Comparison of ENCODE assay signal across 22 mouse cellular contexts in genomic region chr12:106572956-106573355, GRCm38 (mm10).
A peak's percentile ranks its signal among the peaks of the same experiment; 100 is the strongest.
DNase-seq lines count a peak whose midpoint lies in the region; ATAC-seq lines count a peak whose summit lies in the region.
"Had no signal": no experiment of that assay in that cellular context is flagged by ENCODE, and none has a peak within 500 bp of the region (broad histone marks: within the 10 kb centered on the region; RNA-seq: fewer than 3 reads in every experiment).

No protein-coding gene starts in this region.

- no peaks in the 10 kb centered on the region for H3K9me3 ChIP-seq in forebrain, embryonic 11.5 days (ENCODE audit: control insufficient read depth, low read length)
- H3K9me3 ChIP-seq: embryonic facial prominence, embryonic 12.5 days; embryonic facial prominence, embryonic 15.5 days; forebrain, embryonic 12.5 days; forebrain, embryonic 15.5 days; heart, embryonic 13.5 days; hindbrain, embryonic 12.5 days; hindbrain, embryonic 15.5 days had no signal

- no peak overlapping the region for H3K4me3 ChIP-seq in forebrain, embryonic 11.5 days (ENCODE audit: low read depth, low read length)
- H3K4me3 ChIP-seq: embryonic facial prominence, embryonic 12.5 days; embryonic facial prominence, embryonic 15.5 days; forebrain, embryonic 12.5 days; forebrain, embryonic 15.5 days; heart, embryonic 13.5 days; hindbrain, embryonic 12.5 days; hindbrain, embryonic 15.5 days had no signal

- ATAC-seq in forebrain, embryonic 11.5 days (replicated peaks; ENCODE audit: low FRiP score), result no peak
- ATAC-seq: activated CD4-positive, CD25-positive, alpha-beta regulatory T cell, adult 4 months; forebrain, embryonic 15.5 days had no signal

- H3K4me2 ChIP-seq in forebrain, embryonic 11.5 days (ENCODE audit: low read depth, low read length, severe bottlenecking), result no peak overlapping the region
- H3K4me2 ChIP-seq: embryonic facial prominence, embryonic 12.5 days; embryonic facial prominence, embryonic 15.5 days; forebrain, embryonic 12.5 days; forebrain, embryonic 15.5 days; heart, embryonic 13.5 days; hindbrain, embryonic 12.5 days; hindbrain, embryonic 15.5 days had no signal

- no peaks in the 10 kb centered on the region for H3K36me3 ChIP-seq in forebrain, embryonic 11.5 days (ENCODE audit: control insufficient read depth, insufficient read depth, low read length)
- H3K36me3 ChIP-seq: embryonic facial prominence, embryonic 12.5 days; embryonic facial prominence, embryonic 15.5 days; forebrain, embryonic 12.5 days; forebrain, embryonic 15.5 days; heart, embryonic 13.5 days; hindbrain, embryonic 12.5 days; hindbrain, embryonic 15.5 days had no signal

- peak; percentile 46 for DNase-seq in heart, adult 11 months
- DNase-seq in heart, adult 9 months (ENCODE audit: low spot score in 2 of 2), result no peak
- DNase-seq in thymus, postnatal 0 days (ENCODE audit: low spot score), result peak; percentile 76
- DNase-seq in thymus, postnatal 25 days, result peak; percentile 69
- no peak for DNase-seq in right cerebral cortex, postnatal 4 days
- no peak for DNase-seq in left cerebral cortex, postnatal 10 days (ENCODE audit: extremely low spot score in 1 of 2, low spot score in 2 of 2)
- DNase-seq in forebrain, embryonic 11.5 days (ENCODE audit: low spot score), result no peak
- DNase-seq: adrenal gland, adult 8-10 months; adrenal gland, postnatal 25 days; cerebellum, adult 18-20 months; cerebellum, adult 9-10 months; cerebellum, postnatal 14 days; gastrocnemius, postnatal 10 days; gastrocnemius, postnatal 36 days had no signal

- H3K27ac ChIP-seq in forebrain, embryonic 11.5 days (ENCODE audit: low read depth, low read length), result no peak overlapping the region
- H3K27ac ChIP-seq: embryonic facial prominence, embryonic 12.5 days; embryonic facial prominence, embryonic 15.5 days; forebrain, embryonic 12.5 days; forebrain, embryonic 15.5 days; heart, embryonic 13.5 days; hindbrain, embryonic 12.5 days; hindbrain, embryonic 15.5 days had no signal

- 88% methylated on average over 5 of the region's 5 CpGs for WGBS in forebrain, embryonic 11.5 days

- no peak overlapping the region for H3K9ac ChIP-seq in forebrain, embryonic 11.5 days (ENCODE audit: low read length)
- H3K9ac ChIP-seq: embryonic facial prominence, embryonic 12.5 days; embryonic facial prominence, embryonic 15.5 days; forebrain, embryonic 12.5 days; forebrain, embryonic 15.5 days; heart, embryonic 13.5 days; hindbrain, embryonic 12.5 days; hindbrain, embryonic 15.5 days had no signal

- intact Hi-C loops in left cerebral cortex, postnatal 10 days (cut with DNase I), result no loop called here

- no peaks in the 10 kb centered on the region for H3K4me1 ChIP-seq in forebrain, embryonic 11.5 days (replicated peaks; ENCODE audit: control insufficient read depth, insufficient read depth, low read length)
- H3K4me1 ChIP-seq: embryonic facial prominence, embryonic 12.5 days; embryonic facial prominence, embryonic 15.5 days; forebrain, embryonic 12.5 days; forebrain, embryonic 15.5 days; heart, embryonic 13.5 days; hindbrain, embryonic 12.5 days; hindbrain, embryonic 15.5 days had no signal

- H3K27me3 ChIP-seq in forebrain, embryonic 11.5 days (ENCODE audit: control insufficient read depth, insufficient read depth, low read length), result no peaks in the 10 kb centered on the region
- H3K27me3 ChIP-seq: embryonic facial prominence, embryonic 12.5 days; embryonic facial prominence, embryonic 15.5 days; forebrain, embryonic 12.5 days; forebrain, embryonic 15.5 days; heart, embryonic 13.5 days; hindbrain, embryonic 15.5 days had no signal

Comparison
In these comparisons a context has a peak if more than half of its experiments do, and no peak if none do; other contexts are left out.
1. DNase-seq: peak in heart, adult 11 months (single experiment), thymus, postnatal 0 days (single experiment) and thymus, postnatal 25 days (single experiment); none in heart, adult 9 months (0 of 2), right cerebral cortex, postnatal 4 days (single experiment), left cerebral cortex, postnatal 10 days (0 of 2) and forebrain, embryonic 11.5 days (single experiment).